Mouse (Mus musculus) lung, postnatal 4 days (tissue): ENCODE data around the gene Cpa3.

ENCODE experiments used
- DNase-seq, 2 experiments: peaks; one replicate each; pipeline ENCODE4 v3.0.0; 2021

Cpa3 gene

GRCm38 (mm10) chr3:20242050-20242449, at the start of gene Cpa3:
TSS of gene Cpa3 (minus strand) at chr3:20242181.
- DNase-seq: no peak

GRCm38 (mm10) chr3:20291370-20291769, 49.4 kb upstream of the Cpa3 start:
- no peak for DNase-seq

GRCm38 (mm10) chr3:20288761-20289160, 46.8 kb upstream of the Cpa3 start:
- no peak for DNase-seq

- DNase-seq: no peak
Observed at GRCm38 (mm10) chr3:20281796-20282195, 39.8 kb upstream of the Cpa3 start.

- DNase-seq: no peak
Observed at GRCm38 (mm10) chr3:20275633-20276032, 33.7 kb upstream of the Cpa3 start, which contains the start of gene Cpb1. TSS of gene Cpb1 (minus strand) at chr3:20275733.

GRCm38 (mm10) chr3:20254566-20255479, 12.8 kb upstream of the Cpa3 start:
- DNase-seq: peak; percentile 8 to 33

GRCm38 (mm10) chr3:20243913-20244312, 1.9 kb upstream of the Cpa3 start:
- DNase-seq: no peak

GRCm38 (mm10) chr3:20239741-20240140, 2.2 kb downstream of the Cpa3 start:
- no peak for DNase-seq

GRCm38 (mm10) chr3:20236965-20237364, 5.0 kb downstream of the Cpa3 start:
- DNase-seq: no peak

GRCm38 (mm10) chr3:20229027-20229426, 13.0 kb downstream of the Cpa3 start:
- no peak for DNase-seq

- DNase-seq: no peak
Observed at GRCm38 (mm10) chr3:20225429-20225828, 16.6 kb downstream of the Cpa3 start.

- DNase-seq: no peak
Observed at GRCm38 (mm10) chr3:20222926-20223698, 18.9 kb downstream of the Cpa3 start.

GRCm38 (mm10) chr3:20222136-20222535, 19.8 kb downstream of the Cpa3 start:
- DNase-seq: no peak

GRCm38 (mm10) chr3:20198869-20199268, 43.1 kb downstream of the Cpa3 start:
- DNase-seq: peak; percentile 52 to 64

- peak; percentile 9 to 25 for DNase-seq
Observed at GRCm38 (mm10) chr3:20197878-20198277, 44.1 kb downstream of the Cpa3 start.

- peak; percentile 54 to 69 for DNase-seq
Observed at GRCm38 (mm10) chr3:20188976-20189675, 52.9 kb downstream of the Cpa3 start.

- no peak for DNase-seq
Observed at GRCm38 (mm10) chr3:20172394-20172793, 69.6 kb downstream of the Cpa3 start.

GRCm38 (mm10) chr3:20167487-20167886, 74.5 kb downstream of the Cpa3 start:
- no peak for DNase-seq
